Mouse (Mus musculus): ENCODE measurements around the gene Ankrd33b. TPM values are rescaled to one million over a fixed set of nuclear protein-coding genes. Genes with fewer than 3 reads are reported as not detected.

Gene Ankrd33b
- polyA plus RNA-seq, 1 experiment from 2014 or later, result 0.74 TPM

DNA sequence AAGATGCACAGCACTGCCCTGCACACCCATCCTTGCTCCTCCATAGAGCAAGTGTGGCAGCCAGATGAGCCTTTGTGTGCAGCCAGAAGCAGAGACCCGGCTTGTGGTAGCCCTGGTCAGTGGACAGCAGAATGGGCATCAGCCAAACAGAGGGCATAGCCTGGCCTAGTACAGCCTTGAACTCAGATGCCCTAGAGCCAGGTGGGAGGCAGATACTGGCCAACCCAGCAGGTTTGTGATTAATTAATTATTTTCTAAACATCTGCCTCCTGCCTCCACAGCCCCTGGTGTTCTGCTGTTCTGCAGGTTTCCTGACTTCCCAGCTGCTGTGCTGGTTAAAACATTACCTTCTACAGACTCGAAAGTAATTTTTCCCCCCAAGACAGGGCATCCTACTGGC is 88.4 kb downstream of the Ankrd33b start:
- no peak for ATAC-seq (ENCODE audit: insufficient number of reproducible peaks, insufficient read depth, low FRiP score, low TSS enrichment, low read depth)
- H3K9me3 ChIP-seq, result no peaks in the 10 kb centered on the region
- no peak overlapping the region for H3K9ac ChIP-seq
- no peak overlapping the region for H3K4me3 ChIP-seq
- H3K4me1 ChIP-seq, result no peaks in the 10 kb centered on the region
- H3K4me2 ChIP-seq, result no peak overlapping the region
- H3K27ac ChIP-seq, result no peak overlapping the region
- no peaks in the 10 kb centered on the region for H3K27me3 ChIP-seq
- H3K36me3 ChIP-seq, result peaks cover 12% of the 10 kb centered on the region
- 79% methylated on average over 2 of the region's 2 CpGs for WGBS

DNA sequence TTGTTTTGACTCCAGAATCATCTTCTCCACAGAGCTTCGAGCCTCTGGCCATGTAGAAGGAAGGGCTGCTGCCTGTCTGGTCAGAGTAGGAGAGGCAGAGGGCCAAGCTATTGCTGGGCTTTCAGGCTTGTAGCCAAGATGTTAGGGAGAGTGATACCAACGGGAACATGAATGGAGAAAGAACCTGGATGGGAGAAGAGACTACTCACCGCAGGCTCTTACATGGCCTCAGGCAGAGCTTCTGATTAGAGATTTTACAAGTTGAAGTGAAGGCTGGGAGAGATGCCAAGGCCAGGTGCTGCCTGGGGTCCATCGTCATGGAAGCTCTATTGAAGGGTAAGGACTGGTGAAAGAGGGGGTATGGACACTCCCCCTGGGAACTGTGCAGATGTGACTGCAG is 89.4 kb downstream of the Ankrd33b start:
- no peak overlapping the region for H3K9ac ChIP-seq
- no peaks in the 10 kb centered on the region for H3K27me3 ChIP-seq
- no peaks in the 10 kb centered on the region for H3K9me3 ChIP-seq
- H3K27ac ChIP-seq, result no peak overlapping the region
- no peak overlapping the region for H3K4me3 ChIP-seq
- 64% methylated on average over 4 of the region's 4 CpGs for WGBS
- ATAC-seq (ENCODE audit: insufficient number of reproducible peaks, insufficient read depth, low FRiP score, low TSS enrichment, low read depth), result no peak
- H3K4me2 ChIP-seq, result no peak overlapping the region
- no peaks in the 10 kb centered on the region for H3K4me1 ChIP-seq
- H3K36me3 ChIP-seq, result peaks cover 23% of the 10 kb centered on the region

DNA sequence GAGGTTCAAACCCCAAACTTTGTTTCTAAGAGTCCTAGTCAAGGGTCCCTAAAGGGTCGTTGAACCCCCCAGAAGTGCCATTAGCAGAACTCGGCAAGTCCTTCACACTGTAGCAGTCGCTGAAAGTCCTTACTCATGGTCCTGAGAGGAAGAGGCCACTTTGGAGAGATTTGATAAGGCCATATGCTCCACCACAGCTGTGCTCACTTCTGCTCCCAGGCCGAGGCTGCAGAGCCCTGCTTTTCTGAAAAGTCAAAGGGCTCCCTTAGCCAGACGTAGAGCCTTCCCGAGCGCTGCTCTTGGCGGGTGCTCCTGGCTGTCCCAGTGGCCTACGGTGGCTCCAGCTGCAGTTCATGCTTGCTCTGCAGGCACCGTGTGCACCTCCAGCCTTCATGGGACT is 94.0 kb downstream of the Ankrd33b start:
- no peak for ATAC-seq (ENCODE audit: insufficient number of reproducible peaks, insufficient read depth, low FRiP score, low TSS enrichment, low read depth)
- no peak overlapping the region for H3K9ac ChIP-seq
- 77% methylated on average over 10 of the region's 10 CpGs for WGBS
- no peaks in the 10 kb centered on the region for H3K4me1 ChIP-seq
- H3K9me3 ChIP-seq, result no peaks in the 10 kb centered on the region
- H3K27me3 ChIP-seq, result no peaks in the 10 kb centered on the region
- no peak overlapping the region for H3K27ac ChIP-seq
- peaks cover 32% of the 10 kb centered on the region for H3K36me3 ChIP-seq
- H3K4me2 ChIP-seq, result no peak overlapping the region
- H3K4me3 ChIP-seq, result no peak overlapping the region

DNA sequence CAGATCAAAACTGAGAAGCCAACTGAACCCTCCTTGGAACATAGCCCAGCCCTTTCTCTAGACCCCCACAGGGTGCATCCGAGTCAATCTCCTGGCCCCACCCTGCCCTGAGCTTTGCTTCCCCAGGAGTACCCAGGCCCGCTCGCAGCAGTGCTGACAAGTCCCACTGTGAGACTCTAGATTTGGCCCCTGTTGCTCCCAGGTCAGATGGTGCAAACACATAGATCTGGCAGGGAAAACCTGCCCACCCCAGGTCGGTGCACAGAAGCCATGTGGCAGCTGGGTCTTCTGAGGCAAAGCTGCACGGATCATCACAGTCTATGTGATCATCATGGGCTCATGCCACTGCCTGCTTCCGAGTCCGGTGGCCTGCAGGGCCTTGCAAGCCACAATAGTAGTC is 94.8 kb downstream of the Ankrd33b start:
- Histone ChIP-seq H3K4me3 (no peak overlapping the region), H3K9me3 (no peaks in the 10 kb centered on the region), H3K4me1 (no peaks in the 10 kb centered on the region), H3K27ac (no peak overlapping the region), H3K4me2 (no peak overlapping the region), H3K9ac (no peak overlapping the region), H3K36me3 (peaks cover 32% of the 10 kb centered on the region), H3K27me3 (no peaks in the 10 kb centered on the region)
- 87% methylated on average over 7 of the region's 7 CpGs for WGBS
- ATAC-seq (ENCODE audit: insufficient number of reproducible peaks, insufficient read depth, low FRiP score, low TSS enrichment, low read depth), result no peak

DNA sequence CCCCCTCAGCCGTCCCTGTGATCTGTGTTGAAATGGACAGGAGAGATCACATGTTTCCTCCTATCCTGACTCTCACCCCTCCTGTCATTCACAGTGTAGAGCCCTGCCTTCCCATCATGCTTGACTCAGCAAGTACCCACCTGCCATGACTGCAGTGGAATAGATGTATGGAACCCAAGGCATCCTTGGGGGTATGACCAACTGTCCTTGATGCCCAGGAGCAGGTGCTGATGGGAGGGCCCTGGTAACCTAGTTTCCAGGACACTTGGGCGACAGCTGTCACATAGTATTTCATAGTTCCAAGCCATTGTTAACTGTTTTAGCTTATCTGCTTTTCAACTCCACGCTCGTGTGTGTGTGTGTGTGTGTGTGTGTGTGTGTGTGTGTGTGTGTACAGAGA is 98.0 kb downstream of the Ankrd33b start:
- Histone ChIP-seq H3K4me3 (no peak overlapping the region), H3K4me1 (peaks cover 3% of the 10 kb centered on the region; the same call in 1 of the 2 replicates), H3K9ac (no peak overlapping the region), H3K36me3 (peaks cover 24% of the 10 kb centered on the region), H3K27ac (no peak overlapping the region), H3K27me3 (no peaks in the 10 kb centered on the region), H3K4me2 (no peak overlapping the region), H3K9me3 (no peaks in the 10 kb centered on the region)
- no peak for ATAC-seq (ENCODE audit: insufficient number of reproducible peaks, insufficient read depth, low FRiP score, low TSS enrichment, low read depth)
- 90% methylated on average over 4 of the region's 4 CpGs for WGBS

DNA sequence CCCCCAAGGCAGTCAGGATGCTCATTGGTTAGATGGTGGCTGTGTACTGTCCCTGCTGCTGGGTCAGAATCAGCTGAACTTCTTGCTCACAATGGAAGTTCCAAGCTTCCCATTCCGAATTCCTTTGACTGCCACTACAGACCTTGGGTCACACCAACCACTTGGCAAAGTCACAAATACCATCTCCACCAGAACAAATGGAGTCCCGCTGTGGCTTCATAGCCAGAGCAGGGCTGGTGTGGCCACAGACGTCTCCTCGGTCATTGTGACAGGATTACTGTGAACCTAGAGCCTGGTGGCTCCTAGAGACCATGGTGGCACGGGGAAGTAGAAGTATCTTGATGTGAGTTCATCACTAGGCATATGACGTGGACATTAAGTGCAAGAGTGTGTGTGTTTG is 99.4 kb downstream of the Ankrd33b start:
- H3K4me2 ChIP-seq, result no peak overlapping the region
- H3K27ac ChIP-seq, result no peak overlapping the region
- H3K4me1 ChIP-seq, result peaks cover 4% of the 10 kb centered on the region; the same call in 1 of the 2 replicates
- H3K4me3 ChIP-seq, result no peak overlapping the region
- WGBS, result 87% methylated on average over 6 of the region's 6 CpGs
- H3K9me3 ChIP-seq, result no peaks in the 10 kb centered on the region
- H3K9ac ChIP-seq, result no peak overlapping the region
- H3K36me3 ChIP-seq, result peaks cover 10% of the 10 kb centered on the region
- ATAC-seq (ENCODE audit: insufficient number of reproducible peaks, insufficient read depth, low FRiP score, low TSS enrichment, low read depth), result no peak
- no peaks in the 10 kb centered on the region for H3K27me3 ChIP-seq

DNA sequence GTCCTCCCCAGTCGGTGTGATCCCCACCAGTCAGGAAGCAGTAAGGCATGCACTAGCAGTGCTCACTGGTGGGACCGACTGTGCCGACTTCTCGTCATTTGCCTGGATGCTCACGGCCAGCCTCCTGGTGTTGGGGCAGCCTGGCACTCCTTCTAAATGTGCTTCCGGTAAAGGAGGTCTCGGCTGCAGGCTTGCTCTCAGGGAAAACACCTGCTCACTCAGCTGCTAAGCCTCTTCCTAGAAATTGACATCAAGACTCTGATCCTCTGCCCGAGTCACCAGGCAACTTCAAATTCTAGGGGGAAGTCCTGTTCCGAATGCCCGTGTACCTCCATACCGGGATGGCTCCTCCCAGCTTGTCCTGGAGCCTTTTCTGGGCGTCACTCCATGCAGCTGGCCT is 101.7 kb downstream of the Ankrd33b start:
- no peaks in the 10 kb centered on the region for H3K9me3 ChIP-seq
- peaks cover 4% of the 10 kb centered on the region for H3K4me1 ChIP-seq
- H3K27ac ChIP-seq, result no peak overlapping the region
- H3K36me3 ChIP-seq, result no peaks in the 10 kb centered on the region; the same call in 1 of the 2 replicates
- H3K4me2 ChIP-seq, result no peak overlapping the region
- ATAC-seq (ENCODE audit: insufficient number of reproducible peaks, insufficient read depth, low FRiP score, low TSS enrichment, low read depth), result no peak
- H3K4me3 ChIP-seq, result no peak overlapping the region
- H3K27me3 ChIP-seq, result no peaks in the 10 kb centered on the region
- H3K9ac ChIP-seq, result no peak overlapping the region
- 82% methylated on average over 12 of the region's 12 CpGs for WGBS

DNA sequence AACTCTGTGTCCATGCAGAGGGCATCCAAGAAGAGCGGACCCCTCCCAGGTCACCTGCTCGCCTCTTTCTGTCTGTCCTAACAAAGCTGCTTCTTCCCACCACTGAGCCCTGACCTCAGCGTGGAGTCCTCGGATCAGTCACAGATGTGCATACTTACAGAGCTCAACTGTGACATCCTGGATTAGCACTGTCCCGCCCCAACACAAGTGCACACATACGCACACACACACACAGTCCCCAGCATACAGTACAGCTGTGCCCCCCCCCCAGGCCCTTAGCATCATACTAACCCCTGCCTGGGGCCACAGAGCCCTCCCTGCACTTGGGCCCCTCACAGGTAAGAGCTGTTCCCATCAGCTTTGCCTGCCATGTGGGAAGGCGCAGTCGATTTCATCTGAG is 102.1 kb downstream of the Ankrd33b start:
- Histone ChIP-seq H3K36me3 (no peaks in the 10 kb centered on the region; the same call in 1 of the 2 replicates), H3K4me1 (peaks cover 4% of the 10 kb centered on the region), H3K9me3 (no peaks in the 10 kb centered on the region), H3K4me3 (no peak overlapping the region), H3K4me2 (no peak overlapping the region), H3K27me3 (no peaks in the 10 kb centered on the region), H3K9ac (no peak overlapping the region), H3K27ac (no peak overlapping the region)
- WGBS, result 80% methylated on average over 8 of the region's 8 CpGs
- peak; percentile 23; the same call in 1 of the 2 replicates for ATAC-seq (ENCODE audit: insufficient number of reproducible peaks, insufficient read depth, low FRiP score, low TSS enrichment, low read depth)

DNA sequence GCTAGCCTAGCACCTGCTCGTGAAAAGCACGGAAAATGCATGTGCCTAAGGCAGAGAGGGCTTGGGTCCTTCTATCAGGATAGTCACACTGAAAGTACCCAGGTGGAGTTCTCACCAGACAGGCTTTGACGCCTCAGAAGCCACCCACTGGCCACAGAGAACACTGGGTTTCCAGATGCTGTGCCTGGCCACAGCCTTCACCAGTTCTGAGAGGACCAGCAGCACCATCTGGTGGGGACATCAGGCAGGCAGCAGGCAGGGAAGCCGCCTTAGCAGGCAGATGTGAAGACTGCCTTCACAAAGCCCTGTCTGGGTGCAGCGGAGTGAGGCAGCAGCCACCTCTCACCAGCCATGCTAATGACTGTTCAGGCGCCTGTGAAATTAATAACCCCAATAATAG is 102.7 kb downstream of the Ankrd33b start:
- Histone ChIP-seq H3K4me3 (no peak overlapping the region), H3K9ac (no peak overlapping the region), H3K4me2 (no peak overlapping the region), H3K36me3 (no peaks in the 10 kb centered on the region; the same call in 1 of the 2 replicates), H3K27ac (no peak overlapping the region), H3K9me3 (no peaks in the 10 kb centered on the region), H3K4me1 (peaks cover 4% of the 10 kb centered on the region), H3K27me3 (no peaks in the 10 kb centered on the region)
- WGBS, result 40% methylated on average over 6 of the region's 6 CpGs
- ATAC-seq (ENCODE audit: insufficient number of reproducible peaks, insufficient read depth, low FRiP score, low TSS enrichment, low read depth), result no peak; the same call in 1 of the 2 replicates

DNA sequence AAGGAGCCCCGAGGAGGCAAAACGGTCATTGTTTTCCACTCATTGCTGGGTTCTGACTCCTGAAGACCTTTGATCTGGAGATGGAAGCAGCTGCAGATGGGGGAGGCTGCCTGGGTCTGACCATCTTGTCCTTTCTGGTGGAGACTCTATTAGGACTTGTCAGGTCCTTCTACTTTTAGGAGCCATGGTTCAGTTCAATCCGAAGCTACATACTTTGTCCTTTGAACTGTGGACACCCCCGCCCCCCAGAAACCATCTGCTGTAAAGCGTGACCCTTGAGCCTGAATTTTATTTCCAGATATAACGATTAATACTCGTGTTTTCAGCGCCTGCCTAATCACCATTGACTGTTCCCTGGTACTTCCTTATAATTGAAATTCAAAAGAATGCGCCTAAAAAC is 105.2 kb downstream of the Ankrd33b start:
- no peak overlapping the region for H3K27ac ChIP-seq
- ATAC-seq (ENCODE audit: insufficient number of reproducible peaks, insufficient read depth, low FRiP score, low TSS enrichment, low read depth), result no peak
- no peaks in the 10 kb centered on the region for H3K9me3 ChIP-seq
- H3K4me3 ChIP-seq, result no peak overlapping the region
- H3K27me3 ChIP-seq, result no peaks in the 10 kb centered on the region
- 72% methylated on average over 9 of the region's 9 CpGs for WGBS
- H3K9ac ChIP-seq, result no peak overlapping the region
- H3K4me2 ChIP-seq, result no peak overlapping the region
- peaks cover 8% of the 10 kb centered on the region for H3K4me1 ChIP-seq
- H3K36me3 ChIP-seq, result no peaks in the 10 kb centered on the region; the same call in 1 of the 2 replicates

DNA sequence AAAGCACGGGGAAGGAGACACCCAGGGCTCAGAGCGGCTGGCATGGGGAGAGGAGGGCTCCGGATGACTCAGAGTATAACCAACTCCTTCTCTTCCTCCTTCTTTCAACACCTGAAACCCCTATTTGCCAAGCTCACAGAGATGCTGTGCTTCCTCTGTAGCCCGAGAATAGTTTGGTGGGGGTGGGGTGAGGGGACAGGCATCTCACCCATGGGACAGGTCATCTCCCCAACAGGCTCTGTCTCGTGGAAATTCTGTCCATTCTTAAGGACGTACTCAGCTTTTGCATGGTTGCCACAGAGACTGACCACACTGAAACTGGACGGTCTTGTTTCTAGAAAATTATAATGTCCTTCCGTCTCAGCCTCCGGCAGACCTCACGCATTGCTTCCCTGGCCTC is 106.4 kb downstream of the Ankrd33b start:
- H3K9ac ChIP-seq, result no peak overlapping the region
- no peak for ATAC-seq (ENCODE audit: insufficient number of reproducible peaks, insufficient read depth, low FRiP score, low TSS enrichment, low read depth)
- H3K4me1 ChIP-seq, result peaks cover 18% of the 10 kb centered on the region
- no peaks in the 10 kb centered on the region for H3K27me3 ChIP-seq
- H3K4me3 ChIP-seq, result no peak overlapping the region
- H3K4me2 ChIP-seq, result no peak overlapping the region
- H3K9me3 ChIP-seq, result no peaks in the 10 kb centered on the region
- no peak overlapping the region for H3K27ac ChIP-seq
- 76% methylated on average over 10 of the region's 10 CpGs for WGBS
- no peaks in the 10 kb centered on the region; the same call in 1 of the 2 replicates for H3K36me3 ChIP-seq

DNA sequence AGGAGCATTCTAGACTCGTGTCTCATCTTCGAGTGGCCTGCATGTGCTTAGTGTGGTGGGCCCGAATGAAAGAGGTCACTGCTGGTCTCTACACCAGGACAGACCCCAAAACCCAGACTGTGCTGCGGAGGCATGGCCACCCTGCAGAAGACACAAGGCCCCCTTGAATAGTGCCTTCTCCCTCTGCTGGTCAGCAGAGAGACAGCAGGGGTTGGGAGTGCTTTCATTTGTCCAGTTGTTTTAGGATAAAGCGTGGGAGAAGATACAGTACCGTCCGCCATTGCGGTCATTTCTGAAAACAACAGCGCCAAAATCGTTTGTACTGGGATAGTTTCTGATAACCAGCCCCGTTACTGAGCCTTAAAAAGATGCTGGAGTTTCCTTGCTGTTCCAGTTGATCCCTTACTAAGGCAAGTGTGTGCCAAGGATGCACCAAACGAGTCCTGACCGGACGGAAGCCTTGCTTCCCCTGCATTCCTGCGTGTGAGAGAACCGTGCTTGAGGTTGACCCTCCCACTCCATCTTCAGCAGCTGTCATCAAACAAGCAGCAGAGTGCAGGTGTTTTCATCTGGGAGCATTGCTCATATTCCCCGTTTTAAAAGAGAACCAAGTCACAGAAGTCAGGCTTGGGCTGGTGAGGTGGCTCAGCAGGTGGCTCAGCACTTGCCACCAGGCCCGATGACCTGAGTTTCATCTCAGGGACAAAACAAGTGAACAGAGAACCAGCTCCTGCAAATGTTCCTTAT is 108.7 kb downstream of the Ankrd33b start:
- Histone ChIP-seq H3K9ac (no peak overlapping the region), H3K9me3 (no peaks in the 10 kb centered on the region), H3K27ac (no peak overlapping the region), H3K27me3 (no peaks in the 10 kb centered on the region), H3K4me1 (peaks cover 19% of the 10 kb centered on the region), H3K4me2 (no peak overlapping the region), H3K4me3 (no peak overlapping the region), H3K36me3 (peaks cover 5% of the 10 kb centered on the region; the same call in 1 of the 2 replicates)
- ATAC-seq (ENCODE audit: insufficient number of reproducible peaks, insufficient read depth, low FRiP score, low TSS enrichment, low read depth), result no peak
- WGBS, result 81% methylated on average over 18 of the region's 18 CpGs
